Mouse (Mus musculus): ENCODE results near the gene Wdr6.

GRCm38 (mm10) chr9:108601986-108602385 lies 23.4 kb upstream of the Wdr6 start:
- TF ChIP-seq CTCF (IDR thresholded peaks at IDR 0.05; ENCODE audit: extremely low read depth, insufficient read depth, insufficient read length, insufficient replicate concordance) (no peak), POLR2A (IDR thresholded peaks at IDR 0.05; ENCODE audit: low read depth, low read length) (no peak)
